Mouse (Mus musculus) midbrain, embryonic 13.5 days (tissue): ENCODE measurements around the gene Gpr19. TPM values are rescaled to one million over a fixed set of nuclear protein-coding genes. Genes with fewer than 3 reads are reported as not detected.

Experiments
- ATAC-seq: fragments of 200-750 bp; cut with Nextera tagmentation; 2 replicates; pipeline ENCODE4 v1.8.0; 2017; ENCODE audit warnings: mild to moderate bottlenecking, moderate TSS enrichment, moderate library complexity
- H3K27ac ChIP-seq: fragments of 300-500 bp; sonication (generic); 2 replicates; pipeline ENCODE4 v1.5.1; 2015; ENCODE audit warnings: inconsistent platforms, mild to moderate bottlenecking, moderate library complexity
- H3K27me3 ChIP-seq: fragments of 300-500 bp; sonication (generic); 2 replicates; pipeline ENCODE4 v1.6.1; 2015; ENCODE audit warnings: mild to moderate bottlenecking, inconsistent platforms
- H3K36me3 ChIP-seq: fragments of 300-500 bp; sonication (generic); 2 replicates; pipeline ENCODE4 v1.6.1; 2015; ENCODE audit warnings: mild to moderate bottlenecking, inconsistent platforms
- H3K4me1 ChIP-seq: fragments of 300-500 bp; sonication (generic); replicated peaks from 2 replicates; pipeline ENCODE4 v1.6.1; 2015; ENCODE audit warnings: inconsistent platforms
- H3K4me2 ChIP-seq: fragments of 300-500 bp; sonication (generic); replicated peaks from 2 replicates; pipeline ENCODE4 v1.6.1; 2015; ENCODE audit warnings: moderate library complexity, mild to moderate bottlenecking, inconsistent platforms
- H3K4me3 ChIP-seq: fragments of 300-500 bp; sonication (generic); replicated peaks from 2 replicates; pipeline ENCODE4 v1.5.1; 2015; ENCODE audit warnings: mild to moderate bottlenecking, inconsistent platforms
- H3K9ac ChIP-seq: fragments of 300-500 bp; sonication (generic); replicated peaks from 2 replicates; pipeline ENCODE4 v1.6.1; 2015; ENCODE audit warnings: mild to moderate bottlenecking, inconsistent platforms
- H3K9me3 ChIP-seq: fragments of 300-500 bp; sonication (generic); 2 replicates; pipeline ENCODE4 v1.6.1; 2016; ENCODE audit warnings: mild to moderate bottlenecking, inconsistent platforms
- WGBS: fragments of 180-500 bp; shearing (Covaris S2); methylation state at CpG from one replicate; pipeline ENCODE4 v1.1.7; 2015; 5-methylcytosine and 5-hydroxymethylcytosine counted together
- polyA plus RNA-seq: library from polyadenylated mRNA; unstranded; fragments of >200 nt; fragmentation: Nextera tagmentation; extraction: Ambion mirVana; gene quantifications from 2 replicates; pipeline ENCODE4 v1.2.1, GENCODE M21; 2015

Gpr19 gene
- polyA plus RNA-seq, 1 experiment from 2014 or later = 45.0 TPM

DNA sequence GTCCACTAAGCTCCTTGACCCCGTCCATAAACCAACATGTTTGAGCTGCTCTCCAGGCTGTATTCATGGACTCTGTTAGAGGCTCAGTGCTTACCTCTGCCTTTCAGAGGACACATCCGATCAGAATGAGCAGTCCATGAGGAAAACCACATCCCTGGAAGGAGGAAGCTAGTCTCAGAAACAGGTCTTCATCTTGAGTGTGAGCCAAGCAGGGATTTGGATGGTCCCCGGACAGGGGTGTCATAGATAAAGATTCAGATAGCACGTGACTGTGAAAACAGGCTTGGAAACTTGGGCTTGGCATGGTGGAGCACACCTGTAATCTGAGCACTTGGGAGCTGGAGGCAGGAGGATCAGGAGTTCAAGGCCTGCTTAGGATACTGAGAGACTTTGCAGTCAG is 31.5 kb upstream of the Gpr19 start:
- Histone ChIP-seq H3K4me2 (peak overlapping the region; percentile 93), H3K9me3 (no peaks in the 10 kb centered on the region), H3K27ac (no peak overlapping the region), H3K27me3 (no peaks in the 10 kb centered on the region), H3K9ac (peak overlapping the region; percentile 46), H3K36me3 (no peaks in the 10 kb centered on the region), H3K4me1 (peaks cover 30% of the 10 kb centered on the region), H3K4me3 (peak overlapping the region; percentile 59)
- WGBS = 34% methylated on average over 4 of the region's 4 CpGs
- no peak for ATAC-seq

DNA sequence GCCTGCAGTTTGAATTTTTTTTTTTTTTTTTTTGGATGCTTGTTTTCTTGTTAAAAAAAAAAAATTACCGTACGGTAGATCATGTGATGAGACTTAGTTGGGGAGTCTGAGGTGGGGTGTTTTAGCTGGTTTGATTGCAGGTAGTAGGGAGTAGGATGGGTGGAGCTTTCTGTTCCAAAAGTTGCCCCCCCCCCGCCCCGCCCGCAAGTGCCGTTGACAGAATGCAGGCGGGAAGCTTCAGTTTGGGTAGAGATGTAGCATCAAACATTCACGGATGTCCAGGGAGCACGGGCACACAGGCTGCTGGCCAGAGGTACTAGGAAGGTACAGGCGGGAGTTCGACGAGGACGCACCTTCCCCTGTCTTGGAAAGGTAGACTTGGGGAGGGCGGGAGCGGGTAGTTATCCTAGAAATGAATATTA is 30.5 kb upstream of the Gpr19 start:
- WGBS = under 1% methylated on average over 15 of the region's 15 CpGs
- H3K4me1 ChIP-seq = peaks cover 34% of the 10 kb centered on the region
- H3K27me3 ChIP-seq = no peaks in the 10 kb centered on the region
- peak overlapping the region; percentile 97; the same call in 1 of the 2 replicates for H3K27ac ChIP-seq
- H3K9ac ChIP-seq = peak overlapping the region; percentile 64
- peak overlapping the region; percentile 93 for H3K4me2 ChIP-seq
- H3K36me3 ChIP-seq = no peaks in the 10 kb centered on the region
- H3K4me3 ChIP-seq = peak overlapping the region; percentile 59
- ATAC-seq = peak; percentile 29
- H3K9me3 ChIP-seq = no peaks in the 10 kb centered on the region

DNA sequence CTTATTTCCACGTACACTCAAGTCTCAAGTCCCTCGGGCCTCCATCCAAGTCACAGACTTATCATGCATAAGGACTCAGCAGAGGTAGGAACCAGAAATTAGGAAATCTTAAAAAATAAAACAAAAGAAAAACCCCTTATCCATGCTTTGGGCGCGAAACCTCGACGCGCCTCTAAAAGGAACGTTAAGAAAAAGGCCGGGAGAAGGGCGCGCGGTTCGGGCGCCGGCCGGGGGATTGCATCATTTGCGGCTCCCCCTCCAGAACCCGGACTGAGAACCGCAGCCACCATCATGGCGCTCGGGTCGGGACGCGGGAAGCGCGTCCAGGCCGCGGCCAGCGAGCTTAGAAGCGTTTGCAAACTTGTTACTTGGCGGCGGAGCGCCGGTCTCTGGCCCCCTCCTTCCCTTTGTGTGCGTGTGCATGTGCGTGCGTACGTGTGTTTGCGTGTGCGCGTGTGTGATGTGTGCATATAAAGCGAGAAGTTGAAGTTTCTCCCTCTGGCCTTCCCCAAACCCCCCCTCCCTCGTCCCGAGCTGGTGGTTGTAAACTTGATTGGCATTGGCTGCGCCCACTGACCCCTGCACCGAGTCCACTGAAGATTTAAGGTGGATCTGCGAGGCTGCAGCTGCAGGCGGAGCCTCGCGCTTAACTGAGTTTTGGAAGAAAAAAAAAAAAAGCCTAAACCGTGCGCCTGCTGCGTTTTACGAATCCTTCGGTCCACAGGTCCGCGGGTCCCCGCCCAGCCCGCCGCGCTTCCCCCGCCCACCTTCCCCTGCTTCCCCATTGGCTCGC is 29.9 kb upstream of the Gpr19 start:
- H3K9ac ChIP-seq = peak overlapping the region; percentile 82
- H3K4me3 ChIP-seq = peak overlapping the region; percentile 59
- no peaks in the 10 kb centered on the region for H3K36me3 ChIP-seq
- H3K27me3 ChIP-seq = no peaks in the 10 kb centered on the region
- H3K4me2 ChIP-seq = peak overlapping the region; percentile 93
- peak overlapping the region; percentile 97 for H3K27ac ChIP-seq
- H3K9me3 ChIP-seq = no peaks in the 10 kb centered on the region
- peak; percentile 90 for ATAC-seq
- H3K4me1 ChIP-seq = peaks cover 40% of the 10 kb centered on the region
- under 1% methylated on average over 63 of the region's 63 CpGs for WGBS

DNA sequence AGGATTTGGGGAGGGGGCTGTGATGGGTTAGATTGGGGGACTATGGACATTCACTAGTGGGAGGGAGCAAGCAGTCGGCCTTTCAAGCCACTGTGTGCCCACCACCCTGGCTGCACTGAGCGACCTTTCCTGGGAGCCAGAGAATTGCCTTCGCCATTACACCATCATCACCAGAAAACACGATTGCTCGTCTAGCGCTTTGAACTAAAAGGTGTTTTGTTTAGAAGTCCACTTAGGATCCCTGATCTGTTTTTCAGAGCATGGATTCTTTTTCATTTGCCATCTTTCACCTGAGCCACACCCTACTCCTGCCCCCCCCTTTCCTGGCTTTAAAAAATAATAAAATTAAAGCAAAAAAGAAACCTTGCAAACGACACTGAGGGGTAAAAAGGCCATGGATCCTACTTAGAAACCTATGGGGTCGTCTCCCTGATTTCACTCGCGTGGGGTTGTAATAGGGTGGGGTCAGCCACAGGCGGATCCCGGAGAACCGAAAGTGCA is 29.3 kb upstream of the Gpr19 start:
- H3K4me2 ChIP-seq = peak overlapping the region; percentile 93
- H3K9ac ChIP-seq = peak overlapping the region; percentile 82
- no peaks in the 10 kb centered on the region for H3K9me3 ChIP-seq
- WGBS = under 1% methylated on average over 13 of the region's 13 CpGs
- H3K4me1 ChIP-seq = peaks cover 45% of the 10 kb centered on the region
- no peaks in the 10 kb centered on the region for H3K27me3 ChIP-seq
- H3K27ac ChIP-seq = peak overlapping the region; percentile 97
- no peaks in the 10 kb centered on the region for H3K36me3 ChIP-seq
- peak; percentile 18 for ATAC-seq
- peak overlapping the region; percentile 59 for H3K4me3 ChIP-seq

DNA sequence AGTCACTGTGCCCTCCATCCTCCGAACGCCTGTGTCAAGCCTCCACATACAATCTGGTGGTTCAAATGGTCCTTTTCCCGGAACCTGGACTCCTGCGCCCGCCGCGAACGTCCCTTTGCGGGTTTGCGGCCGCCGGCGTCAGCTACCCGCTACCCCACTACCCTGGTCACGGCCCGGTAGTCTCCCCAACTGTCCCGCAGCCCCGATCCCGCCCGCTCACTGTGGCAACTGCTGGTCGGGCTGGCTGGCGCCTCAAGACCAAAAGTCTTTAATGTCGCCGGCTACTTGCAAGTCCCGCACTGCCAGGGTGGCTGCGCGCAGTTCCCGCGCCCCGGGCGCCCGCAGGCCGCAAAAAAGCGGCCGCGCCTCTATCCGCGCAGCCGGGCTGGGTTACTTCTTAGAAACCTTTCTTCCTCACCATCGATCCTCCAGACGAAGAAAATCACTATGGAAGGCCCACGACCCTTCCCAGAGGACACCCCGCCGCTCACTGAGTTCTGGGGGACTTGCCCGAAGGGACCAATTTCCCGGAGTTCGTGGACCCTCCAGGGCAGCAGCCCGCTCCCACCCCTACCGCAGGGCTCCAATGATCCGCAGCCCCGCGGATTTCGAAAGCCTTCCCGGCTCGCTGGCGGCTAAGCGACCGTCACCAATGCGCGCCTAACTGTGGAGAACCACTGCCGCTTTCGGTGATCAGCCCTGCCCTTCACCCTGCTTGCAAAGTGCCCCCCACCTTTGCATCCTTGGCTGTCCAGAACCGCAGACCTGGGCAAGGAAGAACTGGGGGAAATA is 28.6 kb upstream of the Gpr19 start:
- peak; percentile 53 for ATAC-seq
- Histone ChIP-seq H3K27me3 (no peaks in the 10 kb centered on the region), H3K27ac (peak overlapping the region; percentile 97), H3K36me3 (no peaks in the 10 kb centered on the region), H3K4me2 (peak overlapping the region; percentile 93), H3K4me1 (peaks cover 51% of the 10 kb centered on the region), H3K9me3 (no peaks in the 10 kb centered on the region), H3K4me3 (peak overlapping the region; percentile 59), H3K9ac (peak overlapping the region; percentile 82)
- under 1% methylated on average over 63 of the region's 63 CpGs for WGBS

DNA sequence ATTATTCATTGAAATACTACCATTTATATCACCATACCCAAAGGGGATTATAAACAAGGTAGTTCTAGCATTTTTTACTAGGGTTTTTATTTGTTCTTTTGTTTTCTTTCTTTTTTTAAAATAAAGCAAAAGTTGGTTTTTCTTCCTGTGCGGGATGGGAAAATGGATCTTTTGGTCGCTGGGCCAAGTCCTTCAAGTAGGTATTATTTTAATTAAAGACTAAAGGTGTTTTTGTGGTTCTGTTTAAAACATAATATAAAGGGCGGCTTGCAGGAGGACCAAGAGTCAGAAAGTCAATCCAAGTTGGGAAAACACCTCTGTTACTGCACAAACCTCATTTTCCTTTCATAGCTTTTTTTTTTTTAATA is 27.9 kb upstream of the Gpr19 start:
- H3K4me2 ChIP-seq = peak overlapping the region; percentile 93
- H3K9me3 ChIP-seq = no peaks in the 10 kb centered on the region
- H3K27me3 ChIP-seq = no peaks in the 10 kb centered on the region
- H3K4me1 ChIP-seq = peaks cover 55% of the 10 kb centered on the region
- 9% methylated on average over 3 of the region's 3 CpGs for WGBS
- peak overlapping the region; percentile 59 for H3K4me3 ChIP-seq
- ATAC-seq = no peak
- H3K9ac ChIP-seq = peak overlapping the region; percentile 82
- H3K36me3 ChIP-seq = no peaks in the 10 kb centered on the region
- H3K27ac ChIP-seq = peak overlapping the region; percentile 97

DNA sequence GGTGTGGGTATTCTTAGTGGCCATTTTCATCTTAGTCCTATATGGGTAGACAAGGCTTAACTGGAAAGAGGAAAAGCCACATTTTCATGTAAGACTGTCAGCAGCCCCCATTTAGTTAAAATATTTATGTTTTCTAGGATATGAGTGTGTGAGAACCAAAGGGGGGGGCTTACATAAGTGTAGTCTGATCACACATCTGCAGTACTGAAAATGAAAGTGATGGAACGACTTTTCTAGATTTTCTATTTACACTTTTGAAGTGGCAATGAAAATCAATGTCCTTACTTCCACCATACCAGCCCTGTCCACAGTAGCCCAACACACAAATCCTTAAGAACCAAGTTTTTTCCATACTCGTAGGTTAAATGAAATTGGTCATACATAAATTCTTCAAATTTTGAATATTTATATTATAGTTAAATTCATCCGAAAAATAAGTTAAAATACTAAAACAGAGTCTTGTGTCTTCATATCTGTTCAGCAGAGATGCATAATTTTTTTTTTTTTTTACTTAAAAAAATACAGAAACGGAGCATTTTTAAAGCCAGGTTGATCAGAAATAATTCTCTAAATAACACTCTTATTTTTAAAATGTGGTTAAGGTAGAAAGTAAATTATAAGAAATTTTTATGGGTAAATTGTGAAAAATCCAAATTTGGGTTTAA is 27.4 kb upstream of the Gpr19 start:
- no peak for ATAC-seq
- peak overlapping the region; percentile 24 for H3K4me2 ChIP-seq
- peaks cover 55% of the 10 kb centered on the region for H3K4me1 ChIP-seq
- H3K36me3 ChIP-seq = no peaks in the 10 kb centered on the region
- no peak overlapping the region for H3K9ac ChIP-seq
- H3K27ac ChIP-seq = no peak overlapping the region
- WGBS = 59% methylated on average over 4 of the region's 4 CpGs
- no peaks in the 10 kb centered on the region for H3K27me3 ChIP-seq
- H3K4me3 ChIP-seq = 0 out of 2 replicates have a peak overlapping the region, but pooled peaks have one; percentile 4
- no peaks in the 10 kb centered on the region for H3K9me3 ChIP-seq

DNA sequence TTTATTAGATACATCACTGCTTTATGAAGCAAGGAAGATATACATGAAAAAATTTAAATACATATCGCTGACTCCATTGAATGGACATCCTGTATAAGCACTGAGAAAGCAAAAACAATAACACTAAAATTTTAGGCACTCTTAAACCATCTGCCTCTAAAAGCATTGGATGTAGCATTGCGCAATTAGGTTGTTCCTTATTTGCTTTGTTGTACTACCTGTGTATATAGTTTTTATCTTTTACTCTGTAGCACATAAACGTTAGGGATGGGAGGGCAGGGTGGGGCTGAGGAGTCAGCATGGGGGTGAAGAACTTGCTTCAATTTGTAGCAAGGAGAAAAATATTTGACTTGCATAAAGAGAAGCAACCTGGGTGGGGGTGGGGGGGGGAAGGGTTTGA is 25.9 kb upstream of the Gpr19 start:
- Histone ChIP-seq H3K9me3 (no peaks in the 10 kb centered on the region), H3K36me3 (no peaks in the 10 kb centered on the region), H3K27me3 (no peaks in the 10 kb centered on the region), H3K4me3 (peak overlapping the region; percentile 19; the same call in 1 of the 2 replicates), H3K9ac (no peak overlapping the region), H3K4me2 (peak overlapping the region; percentile 33), H3K27ac (no peak overlapping the region), H3K4me1 (peaks cover 52% of the 10 kb centered on the region)
- ATAC-seq = no peak
- 75% methylated on average over 3 of the region's 3 CpGs for WGBS

DNA sequence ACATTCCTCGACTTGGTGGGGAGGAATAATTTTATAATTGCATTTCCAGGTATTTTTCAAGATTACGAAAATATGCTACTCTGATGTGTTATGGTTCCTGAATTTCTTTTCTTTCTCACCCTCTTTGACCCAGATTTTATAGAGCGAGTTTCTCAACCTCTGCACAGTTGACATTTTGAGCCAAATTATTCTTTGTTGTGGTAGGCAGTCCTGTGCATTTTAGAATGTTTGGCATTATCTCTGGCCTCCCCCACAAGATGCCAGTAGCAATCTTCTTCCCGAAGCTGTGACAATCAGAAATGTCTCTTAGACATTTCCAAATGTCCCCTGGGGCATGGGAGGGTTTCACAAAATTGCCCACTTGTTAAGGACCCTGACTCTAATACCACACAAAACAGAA is 25.3 kb upstream of the Gpr19 start:
- peak overlapping the region; percentile 40; the same call in 1 of the 2 replicates for H3K9ac ChIP-seq
- no peaks in the 10 kb centered on the region for H3K27me3 ChIP-seq
- H3K4me1 ChIP-seq = peaks cover 54% of the 10 kb centered on the region
- peak overlapping the region; percentile 43 for H3K4me2 ChIP-seq
- peak overlapping the region; percentile 27 for H3K4me3 ChIP-seq
- no peaks in the 10 kb centered on the region for H3K36me3 ChIP-seq
- H3K9me3 ChIP-seq = no peaks in the 10 kb centered on the region
- WGBS = 75% methylated on average over 4 of the region's 4 CpGs
- H3K27ac ChIP-seq = no peak overlapping the region
- no peak for ATAC-seq

DNA sequence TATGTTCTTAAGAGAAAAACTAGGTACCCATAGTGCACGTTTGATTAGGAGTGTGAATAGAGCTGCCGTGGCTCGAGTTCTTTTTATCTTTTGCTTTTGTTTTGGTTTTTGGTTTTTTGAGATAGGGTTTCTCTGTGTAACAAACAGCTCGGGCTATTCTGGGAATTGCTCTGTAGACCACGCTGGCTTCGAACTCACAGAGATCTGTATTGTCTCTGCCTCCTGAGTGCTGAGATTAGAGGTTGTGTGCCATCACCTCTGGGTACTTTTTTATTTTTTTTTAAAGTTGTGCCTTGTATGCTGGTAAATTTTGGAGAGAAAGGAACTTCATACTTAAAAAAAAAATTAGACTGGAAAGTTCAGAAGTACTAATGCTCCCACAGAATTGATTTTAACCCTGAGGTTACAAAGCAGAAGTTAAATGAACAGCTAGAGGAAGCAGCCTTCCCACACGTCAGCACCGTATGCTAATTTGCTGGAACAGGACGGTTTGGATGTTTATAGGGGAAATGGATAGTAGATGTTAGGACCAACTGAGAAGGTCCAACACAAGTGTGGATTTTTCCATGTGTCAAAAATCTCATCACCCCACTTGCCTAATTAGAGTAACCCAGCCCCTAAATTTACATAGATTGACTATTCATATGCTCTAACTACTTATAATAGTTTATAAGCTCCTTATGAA is 24.3 kb upstream of the Gpr19 start:
- peaks cover 2% of the 10 kb centered on the region; the same call in 1 of the 2 replicates for H3K27me3 ChIP-seq
- WGBS = 37% methylated on average over 9 of the region's 9 CpGs
- no peak overlapping the region for H3K27ac ChIP-seq
- H3K36me3 ChIP-seq = no peaks in the 10 kb centered on the region
- no peak for ATAC-seq
- peaks cover 51% of the 10 kb centered on the region for H3K4me1 ChIP-seq
- H3K9ac ChIP-seq = peak overlapping the region; percentile 93
- H3K4me2 ChIP-seq = peak overlapping the region; percentile 84
- H3K4me3 ChIP-seq = peak overlapping the region; percentile 90
- no peaks in the 10 kb centered on the region for H3K9me3 ChIP-seq
